13 mouse cellular contexts compared by ENCODE assay signal in genomic region chr17:45681588-45681987, GRCm38 (mm10). TPM values are rescaled to one million over a fixed set of nuclear protein-coding genes. Genes with fewer than 3 reads are reported as not detected.
DNase-seq lines count a peak whose midpoint lies in the region; ATAC-seq and TF ChIP-seq lines count a peak whose summit lies in the region.
"Had no signal": no experiment of that assay in that cellular context is flagged by ENCODE, and none has a peak within 500 bp of the region (broad histone marks: within the 10 kb centered on the region; RNA-seq: fewer than 3 reads in every experiment).

No protein-coding gene starts in this region.

- 97% methylated on average over 1 of the region's 1 CpGs for WGBS in intestine, postnatal 0 days
- 97% methylated on average over 1 of the region's 1 CpGs for WGBS in intestine, embryonic 15.5 days
- WGBS in midbrain, embryonic 14.5 days, result 98% methylated on average over 1 of the region's 1 CpGs
- 100% methylated on average over 1 of the region's 1 CpGs for WGBS in midbrain, embryonic 16.5 days

- H3K4me3 ChIP-seq in intestine, postnatal 0 days (ENCODE audit: low read depth, low read length), result no peak overlapping the region
- H3K4me3 ChIP-seq in intestine, embryonic 15.5 days (replicated peaks), result no peak overlapping the region
- H3K4me3 ChIP-seq in midbrain, embryonic 14.5 days (replicated peaks; ENCODE audit: low read depth, low read length), result no peak overlapping the region
- H3K4me3 ChIP-seq in midbrain, embryonic 16.5 days (ENCODE audit: low read depth, low read length), result no peak overlapping the region
- H3K4me3 ChIP-seq: liver, embryonic 13.5 days had no signal

- intact Hi-C loops in gastrocnemius, postnatal 14 days (cut with DNase I; ENCODE audit: low total_unique reads), result no loop called here

- H3K9ac ChIP-seq in intestine, postnatal 0 days (ENCODE audit: low read depth, low read length), result no peak overlapping the region
- H3K9ac ChIP-seq in intestine, embryonic 15.5 days, result no peak overlapping the region
- H3K9ac ChIP-seq in midbrain, embryonic 14.5 days (replicated peaks; ENCODE audit: low read length), result no peak overlapping the region
- H3K9ac ChIP-seq in midbrain, embryonic 16.5 days (ENCODE audit: low read depth, low read length), result no peak overlapping the region

- no peak for ATAC-seq in intestine, postnatal 0 days
- ATAC-seq in intestine, embryonic 15.5 days, result no peak
- no peak for ATAC-seq in midbrain, embryonic 14.5 days (ENCODE audit: low FRiP score, low TSS enrichment)
- ATAC-seq in midbrain, embryonic 16.5 days, result no peak

- H3K4me2 ChIP-seq in intestine, postnatal 0 days (replicated peaks; ENCODE audit: low read depth), result no peak overlapping the region
- H3K4me2 ChIP-seq in intestine, embryonic 15.5 days (replicated peaks), result no peak overlapping the region
- no peak overlapping the region for H3K4me2 ChIP-seq in midbrain, embryonic 14.5 days (ENCODE audit: low read length)
- H3K4me2 ChIP-seq in midbrain, embryonic 16.5 days (ENCODE audit: low read length), result no peak overlapping the region

- peaks cover 12% of the 10 kb centered on the region; the same call in 1 of the 2 replicates for H3K36me3 ChIP-seq in intestine, postnatal 0 days (ENCODE audit: control insufficient read depth, insufficient read depth)
- peaks cover 2% of the 10 kb centered on the region; the same call in 1 of the 2 replicates for H3K36me3 ChIP-seq in intestine, embryonic 15.5 days
- H3K36me3 ChIP-seq in midbrain, embryonic 14.5 days (ENCODE audit: control insufficient read depth, insufficient read depth, low read length), result peaks cover 26% of the 10 kb centered on the region
- H3K36me3 ChIP-seq in midbrain, embryonic 16.5 days (ENCODE audit: control insufficient read depth, insufficient read depth, low read length), result peaks cover 6% of the 10 kb centered on the region

- peak; percentile 43 for DNase-seq in midbrain, embryonic 14.5 days
- peak; percentile 57 for DNase-seq in NIH3T3 (ENCODE audit: low read depth)
- peak; percentile 47 for DNase-seq in retina, embryonic 14.5 days (ENCODE audit: low spot score)
- DNase-seq in gastrocnemius, postnatal 14 days, result no peak
- DNase-seq in left cerebral cortex, adult 18-20 months (ENCODE audit: low spot score in 2 of 2), result no peak
- DNase-seq: heart, postnatal 14 days; liver, embryonic 13.5 days had no signal

- H3K27me3 ChIP-seq in intestine, postnatal 0 days (replicated peaks; ENCODE audit: control insufficient read depth, insufficient read depth, low read length), result no peaks in the 10 kb centered on the region
- no peaks in the 10 kb centered on the region for H3K27me3 ChIP-seq in intestine, embryonic 15.5 days (replicated peaks)
- no peaks in the 10 kb centered on the region for H3K27me3 ChIP-seq in midbrain, embryonic 14.5 days (ENCODE audit: control insufficient read depth, insufficient read depth, low read length)
- no peaks in the 10 kb centered on the region for H3K27me3 ChIP-seq in midbrain, embryonic 16.5 days (ENCODE audit: control insufficient read depth, insufficient read depth, low read depth, low read length)
- H3K27me3 ChIP-seq: forebrain, embryonic 15.5 days had no signal

- H3K9me3 ChIP-seq in intestine, postnatal 0 days (ENCODE audit: control insufficient read depth), result no peaks in the 10 kb centered on the region
- no peaks in the 10 kb centered on the region for H3K9me3 ChIP-seq in intestine, embryonic 15.5 days
- H3K9me3 ChIP-seq in midbrain, embryonic 14.5 days (ENCODE audit: control insufficient read depth, low read length), result no peaks in the 10 kb centered on the region
- no peaks in the 10 kb centered on the region for H3K9me3 ChIP-seq in midbrain, embryonic 16.5 days (replicated peaks; ENCODE audit: control insufficient read depth, low read length, poor library complexity, severe bottlenecking)
- H3K9me3 ChIP-seq: forebrain, embryonic 15.5 days; liver, embryonic 13.5 days had no signal

- TF ChIP-seq CTCF in intestine, postnatal 0 days (IDR thresholded peaks at IDR 0.05; ENCODE audit: low read depth), result peak; percentile 55

- H3K4me1 ChIP-seq in intestine, postnatal 0 days (replicated peaks; ENCODE audit: control insufficient read depth, insufficient read depth, low read length), result no peaks in the 10 kb centered on the region
- peaks cover 20% of the 10 kb centered on the region for H3K4me1 ChIP-seq in intestine, embryonic 15.5 days (replicated peaks)
- H3K4me1 ChIP-seq in midbrain, embryonic 14.5 days (ENCODE audit: control insufficient read depth, insufficient read depth, low read length), result peaks cover 18% of the 10 kb centered on the region
- H3K4me1 ChIP-seq in midbrain, embryonic 16.5 days (ENCODE audit: control insufficient read depth, insufficient read depth, low read length), result peaks cover 24% of the 10 kb centered on the region

- H3K27ac ChIP-seq in intestine, postnatal 0 days (ENCODE audit: low read depth, low read length), result no peak overlapping the region
- no peak overlapping the region for H3K27ac ChIP-seq in intestine, embryonic 15.5 days
- H3K27ac ChIP-seq in midbrain, embryonic 14.5 days (replicated peaks; ENCODE audit: low read depth, low read length), result no peak overlapping the region
- H3K27ac ChIP-seq in midbrain, embryonic 16.5 days (ENCODE audit: low read length), result no peak overlapping the region

RNA-seq across cellular contexts. Expression of gene Mrpl14, which starts 4.5 kb away (rescaled TPM):
- 120 and 127 TPM in 2 replicates for polyA plus RNA-seq in intestine, postnatal 0 days (2015; fragmentation: Nextera tagmentation; extraction: Ambion mirVana)
- 147 TPM in 2 replicates for polyA plus RNA-seq in intestine, embryonic 15.5 days (2015; fragmentation: Nextera tagmentation; extraction: Ambion mirVana)
- 110 and 139 TPM in 2 replicates for polyA plus RNA-seq in midbrain, embryonic 14.5 days (2014; fragmentation: Nextera tagmentation; extraction: Ambion mirVana)
- polyA plus RNA-seq in midbrain, embryonic 16.5 days (2015; fragmentation: Nextera tagmentation; extraction: Ambion mirVana), result 115 and 118 TPM in 2 replicates
- total RNA-seq in gastrocnemius, postnatal 14 days (2021), result 10 to 100 TPM; 83.3 to 86.3 TPM
- 10 to 100 TPM; 42.0 to 45.8 TPM for total RNA-seq in left cerebral cortex, adult 18-20 months (2021)

RNA-seq across cellular contexts. Expression of gene Tmem63b, which starts 5.1 kb away (rescaled TPM):
- 22.6 and 24.7 TPM in 2 replicates for polyA plus RNA-seq in intestine, postnatal 0 days (2015; fragmentation: Nextera tagmentation; extraction: Ambion mirVana)
- polyA plus RNA-seq in intestine, embryonic 15.5 days (2015; fragmentation: Nextera tagmentation; extraction: Ambion mirVana), result 33.5 and 34.2 TPM in 2 replicates
- polyA plus RNA-seq in midbrain, embryonic 14.5 days (2014; fragmentation: Nextera tagmentation; extraction: Ambion mirVana), result 123 and 130 TPM in 2 replicates
- 150 and 155 TPM in 2 replicates for polyA plus RNA-seq in midbrain, embryonic 16.5 days (2015; fragmentation: Nextera tagmentation; extraction: Ambion mirVana)
- 10 to 100 TPM; 52.9 to 57.0 TPM for total RNA-seq in gastrocnemius, postnatal 14 days (2021)
- 100 to 1,000 TPM; 158 to 170 TPM for total RNA-seq in left cerebral cortex, adult 18-20 months (2021)

RNA-seq across cellular contexts. Expression of gene Capn11, which starts 22.5 kb away (rescaled TPM):
- polyA plus RNA-seq in intestine, postnatal 0 days (2015; fragmentation: Nextera tagmentation; extraction: Ambion mirVana), result not detected in 2 replicates
- 0.34 and 0.40 TPM in 2 replicates for polyA plus RNA-seq in intestine, embryonic 15.5 days (2015; fragmentation: Nextera tagmentation; extraction: Ambion mirVana)
- 0.08 and 2.4 TPM in 2 replicates for polyA plus RNA-seq in midbrain, embryonic 14.5 days (2014; fragmentation: Nextera tagmentation; extraction: Ambion mirVana)
- polyA plus RNA-seq in midbrain, embryonic 16.5 days (2015; fragmentation: Nextera tagmentation; extraction: Ambion mirVana), result 0.46 and 0.89 TPM in 2 replicates
- under 1 TPM; 0.10 to 0.13 TPM for total RNA-seq in gastrocnemius, postnatal 14 days (2021)
- under 1 TPM; 0.33 to 0.91 TPM for total RNA-seq in left cerebral cortex, adult 18-20 months (2021)

RNA-seq across cellular contexts. Expression of gene 1600014C23Rik, which starts 52.1 kb away (rescaled TPM):
- not detected in 2 replicates for polyA plus RNA-seq in intestine, postnatal 0 days (2015; fragmentation: Nextera tagmentation; extraction: Ambion mirVana)
- polyA plus RNA-seq in intestine, embryonic 15.5 days (2015; fragmentation: Nextera tagmentation; extraction: Ambion mirVana), result 0.52 TPM in 1 of 2 replicates, not detected in the other
- polyA plus RNA-seq in midbrain, embryonic 14.5 days (2014; fragmentation: Nextera tagmentation; extraction: Ambion mirVana), result 0.47 TPM in 1 of 2 replicates, not detected in the other
- 0.46 TPM in 1 of 2 replicates, not detected in the other for polyA plus RNA-seq in midbrain, embryonic 16.5 days (2015; fragmentation: Nextera tagmentation; extraction: Ambion mirVana)
- total RNA-seq in gastrocnemius, postnatal 14 days (2021), result not detected
- not detected for total RNA-seq in left cerebral cortex, adult 18-20 months (2021)
- polyA plus RNA-seq: forebrain, embryonic 15.5 days; large intestine, adult 2 months; liver, embryonic 13.5 days; neural tube, embryonic 11.5 days had no signal

Comparison
In these comparisons a context has a peak if more than half of its experiments do, and no peak if none do; other contexts are left out.
1. DNase-seq: peak in midbrain, embryonic 14.5 days (single experiment), NIH3T3 (single experiment) and retina, embryonic 14.5 days (single experiment); none in gastrocnemius, postnatal 14 days (single experiment) and left cerebral cortex, adult 18-20 months (0 of 2).